Mouse (Mus musculus): ENCODE measurements at regions not wholly inside any gene's neighbourhood (a gene's known extent, or its start where the extent isn't known, plus 50 kb on each side); places are given as distances from the start of the nearest gene placed in this dataset.

- peak; percentile 83 to 85; a peak in 2 of 4 replicates for ATAC-seq (replicated peaks in 1 of 2; ENCODE audit: insufficient read depth in 1 of 2, low FRiP score in 2 of 2, low TSS enrichment in 1 of 2, low read depth in 1 of 2, poor library complexity in 2 of 2, severe bottlenecking in 2 of 2)
Observed at GRCm38 (mm10) chr4:122455100-122455499, 234.0 kb upstream of the 9530002B09Rik start.
